Mouse (Mus musculus): ENCODE results near the gene Cops4. TPM values are rescaled to one million over a fixed set of nuclear protein-coding genes. Genes with fewer than 3 reads are reported as not detected.

Cops4 gene
- 72.4 and 87.0 TPM in 2 replicates for polyA plus RNA-seq (2012; rRNA removed)

- TF ChIP-seq CTCF (IDR thresholded peaks at IDR 0.05; ENCODE audit: borderline replicate concordance, extremely low read depth, insufficient read depth, insufficient read length) (no peak), POLR2A (IDR thresholded peaks at IDR 0.05; ENCODE audit: borderline replicate concordance, extremely low read depth, insufficient read depth, insufficient read length, poor library complexity, severe bottlenecking) (peak; percentile 37; the same call in 1 of the 2 replicates)
- DNase-seq (ENCODE audit: low read depth): peak; percentile 100
Observed at GRCm38 (mm10) chr5:100518049-100519026, at the start of gene Cops4. Gene Cops4, plus strand, starts transcription at chr5:100518309.

DNA sequence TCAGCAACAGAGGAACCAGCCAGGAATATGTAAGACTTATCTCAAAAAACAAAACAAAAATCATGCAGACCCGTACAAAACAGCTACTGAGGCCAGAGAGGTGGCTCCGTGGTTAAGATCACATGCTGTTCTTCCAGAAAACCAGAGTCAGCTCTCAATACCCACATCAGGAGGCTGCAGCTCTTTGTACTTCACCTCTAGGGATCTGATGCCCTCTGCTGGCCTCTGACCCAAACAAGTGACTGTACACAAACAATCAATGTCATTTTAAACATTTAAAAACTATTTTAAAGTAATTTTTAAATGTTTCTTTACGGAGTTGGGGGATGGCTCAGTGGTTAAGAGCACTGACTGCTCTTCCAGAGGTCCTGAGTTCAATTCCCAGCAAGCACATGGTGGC lies 41.8 kb upstream of the Cops4 start:
- DNase-seq (ENCODE audit: low read depth): peak; percentile 2
- TF ChIP-seq CTCF (IDR thresholded peaks at IDR 0.05; ENCODE audit: borderline replicate concordance, extremely low read depth, insufficient read depth, insufficient read length): no peak
- no peak for TF ChIP-seq POLR2A (IDR thresholded peaks at IDR 0.05; ENCODE audit: borderline replicate concordance, extremely low read depth, insufficient read depth, insufficient read length, poor library complexity, severe bottlenecking)

GRCm38 (mm10) chr5:100477604-100478003 lies 40.5 kb upstream of the Cops4 start:
- no peak for TF ChIP-seq POLR2A (IDR thresholded peaks at IDR 0.05; ENCODE audit: borderline replicate concordance, extremely low read depth, insufficient read depth, insufficient read length, poor library complexity, severe bottlenecking)
- TF ChIP-seq CTCF (IDR thresholded peaks at IDR 0.05; ENCODE audit: borderline replicate concordance, extremely low read depth, insufficient read depth, insufficient read length): no peak
- DNase-seq (ENCODE audit: low read depth): no peak

GRCm38 (mm10) chr5:100483569-100483968 lies 34.5 kb upstream of the Cops4 start:
- no peak for DNase-seq (ENCODE audit: low read depth)
- TF ChIP-seq POLR2A (IDR thresholded peaks at IDR 0.05; ENCODE audit: borderline replicate concordance, extremely low read depth, insufficient read depth, insufficient read length, poor library complexity, severe bottlenecking): no peak
- TF ChIP-seq CTCF (IDR thresholded peaks at IDR 0.05; ENCODE audit: borderline replicate concordance, extremely low read depth, insufficient read depth, insufficient read length): no peak

- DNase-seq (ENCODE audit: low read depth): no peak
Observed at GRCm38 (mm10) chr5:100487120-100487519, 31.0 kb upstream of the Cops4 start.

DNA sequence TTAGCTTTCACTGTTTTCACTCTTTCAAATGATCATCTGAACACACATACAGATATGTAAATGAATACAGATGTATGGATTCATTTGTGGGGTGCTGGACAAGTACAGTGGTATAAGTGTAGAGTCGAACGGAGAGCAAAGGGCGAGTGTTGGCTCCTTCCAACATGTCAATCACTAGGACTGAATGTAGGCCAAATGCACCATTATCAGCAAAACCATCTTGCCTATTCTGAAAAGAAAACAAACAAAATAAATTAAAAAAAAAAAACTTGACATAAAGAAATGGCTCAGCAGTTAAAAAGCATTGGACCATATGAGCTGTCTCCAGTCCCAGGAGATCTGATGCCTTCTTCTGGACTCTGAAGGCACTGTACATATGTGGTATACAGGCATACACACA lies 29.9 kb upstream of the Cops4 start:
- TF ChIP-seq CTCF (IDR thresholded peaks at IDR 0.05; ENCODE audit: borderline replicate concordance, extremely low read depth, insufficient read depth, insufficient read length) (no peak), POLR2A (IDR thresholded peaks at IDR 0.05; ENCODE audit: borderline replicate concordance, extremely low read depth, insufficient read depth, insufficient read length, poor library complexity, severe bottlenecking) (no peak)
- no peak for DNase-seq (ENCODE audit: low read depth)

More at GRCm38 (mm10) chr5:100487120-100487519, 31.0 kb upstream of the Cops4 start:
- TF ChIP-seq CTCF (IDR thresholded peaks at IDR 0.05; ENCODE audit: borderline replicate concordance, extremely low read depth, insufficient read depth, insufficient read length): no peak
- no peak for TF ChIP-seq POLR2A (IDR thresholded peaks at IDR 0.05; ENCODE audit: borderline replicate concordance, extremely low read depth, insufficient read depth, insufficient read length, poor library complexity, severe bottlenecking)

GRCm38 (mm10) chr5:100489340-100489739 lies 28.8 kb upstream of the Cops4 start:
- TF ChIP-seq POLR2A (IDR thresholded peaks at IDR 0.05; ENCODE audit: borderline replicate concordance, extremely low read depth, insufficient read depth, insufficient read length, poor library complexity, severe bottlenecking): no peak
- TF ChIP-seq CTCF (IDR thresholded peaks at IDR 0.05; ENCODE audit: borderline replicate concordance, extremely low read depth, insufficient read depth, insufficient read length): no peak
- DNase-seq (ENCODE audit: low read depth): no peak

DNA sequence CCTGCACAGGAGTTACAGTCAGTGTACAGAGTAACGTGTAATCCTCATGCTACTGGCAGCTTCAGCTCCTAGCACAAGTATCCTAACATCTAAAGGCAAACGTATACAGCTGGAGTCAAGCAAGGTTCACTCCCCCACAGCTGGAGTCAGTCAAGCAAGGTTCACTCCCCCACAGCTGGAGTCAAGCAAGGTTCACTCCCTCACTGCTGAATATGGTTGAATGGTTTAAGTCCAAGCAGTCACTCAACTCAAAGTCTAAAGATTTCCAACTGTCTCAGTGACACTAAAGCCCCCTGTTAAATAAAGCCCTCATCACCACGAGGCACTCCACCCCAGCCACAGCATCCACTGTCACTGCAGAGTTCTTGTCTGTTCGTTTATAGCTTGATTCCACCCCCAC lies 26.4 kb upstream of the Cops4 start:
- TF ChIP-seq CTCF (IDR thresholded peaks at IDR 0.05; ENCODE audit: borderline replicate concordance, extremely low read depth, insufficient read depth, insufficient read length) (no peak), POLR2A (IDR thresholded peaks at IDR 0.05; ENCODE audit: borderline replicate concordance, extremely low read depth, insufficient read depth, insufficient read length, poor library complexity, severe bottlenecking) (no peak)
- DNase-seq (ENCODE audit: low read depth): no peak

- TF ChIP-seq POLR2A (IDR thresholded peaks at IDR 0.05; ENCODE audit: borderline replicate concordance, extremely low read depth, insufficient read depth, insufficient read length, poor library complexity, severe bottlenecking) (no peak), CTCF (IDR thresholded peaks at IDR 0.05; ENCODE audit: borderline replicate concordance, extremely low read depth, insufficient read depth, insufficient read length) (no peak)
- DNase-seq (ENCODE audit: low read depth): peak; percentile 89
Observed at GRCm38 (mm10) chr5:100498436-100499180, 19.5 kb upstream of the Cops4 start.

DNA sequence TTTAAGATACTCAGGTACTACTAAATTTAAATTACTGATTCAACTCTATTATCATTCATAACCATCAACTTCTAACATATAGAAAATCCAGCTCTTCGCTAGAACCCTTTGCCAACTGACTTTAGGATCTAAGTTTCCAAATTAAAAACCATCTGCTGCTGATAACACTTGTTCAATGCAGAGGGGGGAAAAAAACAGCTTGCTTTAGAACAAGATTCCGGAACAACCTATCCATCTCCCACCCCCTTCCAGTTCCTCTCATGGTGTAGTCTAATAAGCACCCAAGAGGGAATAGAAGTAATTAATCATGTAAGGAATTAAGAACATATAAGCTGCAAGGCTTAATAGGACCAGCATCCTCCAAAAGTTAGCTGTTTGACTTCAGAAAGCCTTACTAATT lies 18.9 kb upstream of the Cops4 start:
- no peak for TF ChIP-seq POLR2A (IDR thresholded peaks at IDR 0.05; ENCODE audit: borderline replicate concordance, extremely low read depth, insufficient read depth, insufficient read length, poor library complexity, severe bottlenecking)
- TF ChIP-seq CTCF (IDR thresholded peaks at IDR 0.05; ENCODE audit: borderline replicate concordance, extremely low read depth, insufficient read depth, insufficient read length): no peak
- no peak for DNase-seq (ENCODE audit: low read depth)

GRCm38 (mm10) chr5:100499831-100500304 lies 18.2 kb upstream of the Cops4 start:
- peak; percentile 65 for DNase-seq (ENCODE audit: low read depth)
- TF ChIP-seq CTCF (IDR thresholded peaks at IDR 0.05; ENCODE audit: borderline replicate concordance, extremely low read depth, insufficient read depth, insufficient read length) (peak; percentile 29; the same call in 1 of the 2 replicates), POLR2A (IDR thresholded peaks at IDR 0.05; ENCODE audit: borderline replicate concordance, extremely low read depth, insufficient read depth, insufficient read length, poor library complexity, severe bottlenecking) (no peak)
